ENCODE assay signal across 9 mouse cellular contexts in the genomic region with DNA sequence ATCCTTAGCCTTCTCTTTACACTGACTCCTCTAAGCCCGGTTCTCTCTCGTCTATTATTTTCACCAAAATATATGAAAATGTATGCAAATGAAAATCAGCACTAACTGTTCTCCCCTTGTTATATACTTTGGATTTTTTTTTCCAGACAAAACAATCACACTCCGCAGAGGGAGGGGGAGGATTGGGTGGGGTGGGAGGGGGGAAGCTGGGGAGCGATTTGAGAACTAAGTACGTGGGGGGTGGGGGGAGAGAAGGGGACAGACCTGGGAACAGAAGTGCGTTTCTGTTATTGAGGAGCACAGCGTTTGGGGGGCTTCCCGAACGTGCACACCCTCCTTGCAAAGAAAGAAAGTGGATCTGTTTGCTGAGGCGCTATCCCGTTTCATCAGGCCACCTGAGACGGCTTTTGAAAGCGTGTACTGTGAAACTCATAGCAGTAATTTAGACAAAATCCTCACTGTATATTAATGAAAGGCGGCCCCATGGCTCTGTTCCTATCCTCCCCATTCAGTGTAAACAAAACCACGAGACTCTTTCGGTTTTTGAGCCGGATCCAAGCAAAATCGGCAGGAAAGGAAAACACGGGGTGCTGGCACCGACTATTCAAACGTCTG. TPM values are rescaled to one million over a fixed set of nuclear protein-coding genes. Genes with fewer than 3 reads are reported as not detected.
DNase-seq lines count a peak whose midpoint lies in the region; ATAC-seq and TF ChIP-seq lines count a peak whose summit lies in the region.
"Had no signal": no experiment of that assay in that cellular context is flagged by ENCODE, and none has a peak within 500 bp of the region (broad histone marks: within the 10 kb centered on the region; RNA-seq: fewer than 3 reads in every experiment).

No protein-coding gene starts in this region.

- WGBS in embryonic facial prominence, embryonic 11.5 days: under 1% methylated on average over 20 of the region's 21 CpGs
- 0% methylated on average over 21 of the region's 21 CpGs for WGBS in hindbrain, embryonic 12.5 days
- WGBS in midbrain, embryonic 13.5 days: 0% methylated on average over 21 of the region's 21 CpGs

- peak overlapping the region; percentile 47 for H3K9ac ChIP-seq in embryonic facial prominence, embryonic 11.5 days (replicated peaks; ENCODE audit: low read length)
- peak overlapping the region; percentile 100 for H3K9ac ChIP-seq in hindbrain, embryonic 12.5 days
- H3K9ac ChIP-seq in midbrain, embryonic 13.5 days (replicated peaks): peak overlapping the region; percentile 89

- H3K27ac ChIP-seq in layer of hippocampus, adult 2 months: peak overlapping the region; percentile 98
- H3K27ac ChIP-seq in embryonic facial prominence, embryonic 11.5 days (replicated peaks; ENCODE audit: low read depth, low read length): peak overlapping the region; percentile 36
- peak overlapping the region; percentile 98 for H3K27ac ChIP-seq in hindbrain, embryonic 12.5 days
- peak overlapping the region; percentile 100 for H3K27ac ChIP-seq in midbrain, embryonic 13.5 days

- H3K9me3 ChIP-seq in embryonic facial prominence, embryonic 11.5 days (replicated peaks; ENCODE audit: control insufficient read depth, low read length): no peaks in the 10 kb centered on the region
- no peaks in the 10 kb centered on the region for H3K9me3 ChIP-seq in hindbrain, embryonic 12.5 days (replicated peaks)
- H3K9me3 ChIP-seq in midbrain, embryonic 13.5 days: no peaks in the 10 kb centered on the region

- no peak for DNase-seq in layer of hippocampus, adult 2 months (ENCODE audit: low spot score in 2 of 2)
- DNase-seq in layer of hippocampus, adult 9-11 months: no peak
- peak; percentile 40 for DNase-seq in embryonic facial prominence, embryonic 11.5 days (ENCODE audit: low spot score)
- DNase-seq in cerebellum, postnatal 25 days: no peak

- H3K36me3 ChIP-seq in embryonic facial prominence, embryonic 11.5 days (replicated peaks; ENCODE audit: control insufficient read depth, insufficient read depth, low read depth, low read length): no peaks in the 10 kb centered on the region
- H3K36me3 ChIP-seq in hindbrain, embryonic 12.5 days: peaks cover 10% of the 10 kb centered on the region
- H3K36me3 ChIP-seq in midbrain, embryonic 13.5 days: peaks cover 10% of the 10 kb centered on the region

- H3K27me3 ChIP-seq in embryonic facial prominence, embryonic 11.5 days (ENCODE audit: control insufficient read depth, insufficient read depth, low read length): peaks cover 23% of the 10 kb centered on the region
- H3K27me3 ChIP-seq in hindbrain, embryonic 12.5 days: no peaks in the 10 kb centered on the region
- no peaks in the 10 kb centered on the region for H3K27me3 ChIP-seq in midbrain, embryonic 13.5 days

- peak overlapping the region; percentile 75 for H3K4me3 ChIP-seq in layer of hippocampus, adult 2 months
- peak overlapping the region; percentile 69 for H3K4me3 ChIP-seq in embryonic facial prominence, embryonic 11.5 days (ENCODE audit: low read depth, low read length)
- H3K4me3 ChIP-seq in hindbrain, embryonic 12.5 days: peak overlapping the region; percentile 97
- H3K4me3 ChIP-seq in midbrain, embryonic 13.5 days (replicated peaks): peak overlapping the region; percentile 96
- H3K4me3 ChIP-seq: erythroblast, embryonic 14.5 days had no signal

- no peak for ATAC-seq in embryonic facial prominence, embryonic 11.5 days (replicated peaks; ENCODE audit: insufficient number of reproducible peaks, low FRiP score, low TSS enrichment, low read depth)
- no peak for ATAC-seq in hindbrain, embryonic 12.5 days (ENCODE audit: low FRiP score)
- no peak for ATAC-seq in midbrain, embryonic 13.5 days
- no peak for ATAC-seq in megakaryocyte progenitor cell, adult 5-6 weeks (replicated peaks; ENCODE audit: poor library complexity)
- no peak for ATAC-seq in megakaryocyte-erythroid progenitor cell, adult 5-6 weeks (replicated peaks; ENCODE audit: low FRiP score, low TSS enrichment, poor library complexity, severe bottlenecking)

- peak overlapping the region; percentile 83 for H3K4me2 ChIP-seq in embryonic facial prominence, embryonic 11.5 days (ENCODE audit: low read depth, low read length)
- H3K4me2 ChIP-seq in hindbrain, embryonic 12.5 days (replicated peaks): peak overlapping the region; percentile 97
- H3K4me2 ChIP-seq in midbrain, embryonic 13.5 days (replicated peaks): peak overlapping the region; percentile 91

- no peak for TF ChIP-seq CTCF in layer of hippocampus, adult 2 months (conservative IDR thresholded peaks at IDR 0.05)

- peaks cover 2% of the 10 kb centered on the region for H3K4me1 ChIP-seq in embryonic facial prominence, embryonic 11.5 days (ENCODE audit: control insufficient read depth, insufficient read depth, low read length)
- H3K4me1 ChIP-seq in hindbrain, embryonic 12.5 days: peaks cover 19% of the 10 kb centered on the region
- H3K4me1 ChIP-seq in midbrain, embryonic 13.5 days (replicated peaks): peaks cover 30% of the 10 kb centered on the region

RNA-seq across cellular contexts. Expression of a gene that starts 2.4 kb away (rescaled TPM):
- 10 to 100 TPM; 60.7 to 66.4 TPM for total RNA-seq in layer of hippocampus, adult 2 months (2021)
- polyA plus RNA-seq in embryonic facial prominence, embryonic 11.5 days (2014; fragmentation: Nextera tagmentation; extraction: Ambion mirVana): 7.2 and 9.9 TPM in 2 replicates
- polyA plus RNA-seq in hindbrain, embryonic 12.5 days (2016; fragmentation: Nextera tagmentation; extraction: Ambion mirVana): 28.8 and 29.2 TPM in 2 replicates
- polyA plus RNA-seq in midbrain, embryonic 13.5 days (2015; fragmentation: Nextera tagmentation; extraction: Ambion mirVana): 28.2 and 28.4 TPM in 2 replicates
- total RNA-seq in megakaryocyte progenitor cell, adult 5-6 weeks (2015): not detected in 2 replicates
- total RNA-seq in megakaryocyte progenitor cell, adult 5-6 weeks (2017): not detected in 2 replicates
- not detected in 2 replicates for total RNA-seq in megakaryocyte-erythroid progenitor cell, adult 5-6 weeks (2014; fragmentation: Nextera tagmentation)
- total RNA-seq in megakaryocyte-erythroid progenitor cell, adult 5-6 weeks (2017): not detected in 2 replicates
- polyA plus RNA-seq: erythroblast, embryonic 14.5 days had no signal

Comparison
In these comparisons a context has a peak if more than half of its experiments do, and no peak if none do; other contexts are left out.
1. H3K27ac ChIP-seq: peak in every context shown above with its lines; median percentile 100 in midbrain, embryonic 13.5 days; 98 in layer of hippocampus, adult 2 months; 98 in hindbrain, embryonic 12.5 days; 36 in embryonic facial prominence, embryonic 11.5 days.
2. H3K9ac ChIP-seq: peak in every context shown above with its lines; median percentile 100 in hindbrain, embryonic 12.5 days; 89 in midbrain, embryonic 13.5 days; 47 in embryonic facial prominence, embryonic 11.5 days.
3. RNA of a gene that starts 2.4 kb away (total RNA-seq): 60.7 to 66.4 TPM in layer of hippocampus, adult 2 months; not detected in megakaryocyte progenitor cell, adult 5-6 weeks and not detected in megakaryocyte-erythroid progenitor cell, adult 5-6 weeks; every median in the first group is over 10 times any median in the second.
4. Peak in every context shown above with its lines, with median percentiles within 50 percentile points of each other: H3K4me3 ChIP-seq and H3K4me2 ChIP-seq.